Mouse (Mus musculus): ENCODE data around the gene Lrp1.

The Lrp1 gene

GRCm38 (mm10) chr10:127592850-127593249 lies 28.1 kb downstream of the Lrp1 start:
- DNase-seq (ENCODE audit: low spot score), result no peak

- DNase-seq (ENCODE audit: low spot score), result no peak
Measured at GRCm38 (mm10) chr10:127592423-127592822, 28.5 kb downstream of the Lrp1 start.

DNA sequence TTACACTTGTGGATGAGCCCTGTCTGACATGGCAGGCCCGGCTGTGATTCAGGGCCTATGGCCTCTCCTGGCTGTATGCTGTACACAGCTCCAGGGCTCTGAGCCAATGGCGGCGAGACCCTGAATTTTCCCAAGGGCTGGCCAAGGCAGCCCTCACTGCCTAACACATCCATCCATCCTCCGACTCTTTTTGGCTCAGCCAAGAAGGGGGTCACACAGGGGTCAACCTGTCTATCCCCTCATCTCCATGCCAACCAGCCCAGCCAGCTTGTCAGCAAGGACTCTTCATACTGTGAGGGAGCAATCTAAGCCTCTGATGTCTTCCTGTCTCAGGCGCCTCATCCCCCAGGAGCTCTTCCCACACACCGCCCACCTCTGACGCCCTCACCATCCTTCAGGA lies 29.4 kb downstream of the Lrp1 start:
- DNase-seq (ENCODE audit: low spot score), result no peak

DNA sequence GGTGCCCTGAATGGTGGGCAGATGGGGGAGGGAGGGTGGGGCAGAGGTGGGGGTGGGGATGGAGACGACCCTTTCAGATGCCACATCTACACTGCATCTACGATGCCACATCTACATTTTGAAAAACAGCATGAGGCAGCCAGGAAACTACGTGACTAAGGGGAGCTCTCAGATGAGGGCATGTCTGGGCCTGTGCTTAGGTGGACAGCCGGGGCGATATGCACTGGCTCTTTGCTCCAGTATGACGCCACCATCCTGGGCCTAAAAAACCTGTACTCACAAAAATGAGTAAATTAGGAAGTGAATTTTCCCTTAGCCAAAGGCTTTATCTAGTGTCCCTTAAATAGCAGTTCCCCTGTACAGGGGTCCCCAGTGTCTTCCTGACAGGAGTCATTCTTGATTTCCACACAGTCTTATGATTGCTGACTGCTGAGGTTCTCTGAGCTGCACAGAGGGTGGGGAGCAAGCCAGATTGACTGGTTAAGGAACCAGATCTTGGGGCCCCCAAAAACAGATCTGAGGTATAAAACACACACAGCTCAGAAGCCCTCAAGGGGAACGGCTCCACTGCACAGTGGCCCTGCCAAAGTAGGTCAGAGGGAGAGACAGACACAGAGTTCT lies 30.0 kb downstream of the Lrp1 start:
- DNase-seq (ENCODE audit: low spot score), result no peak

- DNase-seq (ENCODE audit: low spot score), result no peak
Measured at GRCm38 (mm10) chr10:127590256-127590655, 30.7 kb downstream of the Lrp1 start.

DNA sequence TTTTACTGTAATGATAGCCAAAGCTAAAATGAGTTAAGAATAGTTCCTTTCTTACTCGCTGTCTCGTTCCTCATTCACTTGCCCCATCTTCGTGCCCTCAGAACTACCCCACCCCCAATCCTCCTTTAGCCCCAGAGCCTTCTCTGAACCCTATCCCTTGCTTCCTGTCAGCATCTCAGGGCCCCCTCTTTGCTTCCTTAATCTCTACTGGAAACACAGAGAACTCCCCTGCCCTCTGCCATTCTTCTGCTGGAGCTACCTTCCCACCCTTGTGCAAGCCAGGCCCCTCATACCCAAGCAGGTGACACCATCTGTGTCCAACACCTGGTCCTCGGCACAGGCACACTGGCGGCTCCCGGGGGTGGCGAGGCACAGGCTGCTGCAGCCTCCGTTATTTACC lies 33.2 kb downstream of the Lrp1 start:
- no peak for DNase-seq (ENCODE audit: low spot score)

- no peak for DNase-seq (ENCODE audit: low spot score)
Measured at GRCm38 (mm10) chr10:127586209-127586608, 34.7 kb downstream of the Lrp1 start.

GRCm38 (mm10) chr10:127585598-127585997 lies 35.4 kb downstream of the Lrp1 start:
- DNase-seq (ENCODE audit: low spot score), result no peak

GRCm38 (mm10) chr10:127583649-127584048 lies 37.3 kb downstream of the Lrp1 start:
- DNase-seq (ENCODE audit: low spot score), result no peak

DNA sequence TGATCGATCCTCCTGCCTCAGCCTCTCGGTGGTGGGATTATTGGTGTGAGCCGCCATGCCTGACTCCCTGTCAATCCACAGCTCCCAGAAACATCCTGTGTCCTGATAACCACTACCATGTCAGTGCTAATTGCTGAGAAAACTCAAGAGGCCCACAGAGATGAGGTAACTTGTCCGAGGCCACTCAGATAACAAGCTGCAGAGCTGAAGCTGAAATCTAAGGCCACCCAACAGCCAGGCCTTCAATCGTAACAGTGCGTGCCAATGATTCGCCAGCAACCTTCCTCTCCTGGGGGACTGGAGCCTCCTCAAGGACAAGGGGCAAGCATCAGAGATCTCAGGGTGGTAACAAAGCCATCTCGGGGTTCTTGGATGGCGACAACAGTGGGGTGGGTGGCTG lies 39.7 kb downstream of the Lrp1 start:
- no peak for DNase-seq (ENCODE audit: low spot score)

GRCm38 (mm10) chr10:127577982-127578381 lies 43.0 kb downstream of the Lrp1 start:
- DNase-seq (ENCODE audit: low spot score), result no peak

DNA sequence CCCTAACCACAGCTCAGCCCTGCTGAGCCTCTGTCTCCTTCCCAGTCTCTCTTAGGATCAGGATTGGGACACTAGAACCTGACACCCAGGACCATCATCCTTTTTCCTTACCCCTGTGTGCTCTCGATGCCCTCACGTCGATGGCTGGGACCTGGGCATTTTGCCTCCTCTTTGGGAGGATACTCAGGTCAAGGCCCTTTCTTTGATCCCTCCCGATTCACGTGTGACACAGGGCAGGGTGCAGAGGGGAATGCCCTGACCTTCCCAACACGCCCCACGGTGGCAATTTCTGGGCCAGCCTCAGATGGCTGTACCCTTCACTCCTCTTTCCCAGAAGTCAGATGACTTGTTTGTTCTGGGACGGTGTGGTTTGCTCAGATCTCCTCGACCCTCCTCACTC lies 43.8 kb downstream of the Lrp1 start:
- DNase-seq (ENCODE audit: low spot score), result no peak

DNA sequence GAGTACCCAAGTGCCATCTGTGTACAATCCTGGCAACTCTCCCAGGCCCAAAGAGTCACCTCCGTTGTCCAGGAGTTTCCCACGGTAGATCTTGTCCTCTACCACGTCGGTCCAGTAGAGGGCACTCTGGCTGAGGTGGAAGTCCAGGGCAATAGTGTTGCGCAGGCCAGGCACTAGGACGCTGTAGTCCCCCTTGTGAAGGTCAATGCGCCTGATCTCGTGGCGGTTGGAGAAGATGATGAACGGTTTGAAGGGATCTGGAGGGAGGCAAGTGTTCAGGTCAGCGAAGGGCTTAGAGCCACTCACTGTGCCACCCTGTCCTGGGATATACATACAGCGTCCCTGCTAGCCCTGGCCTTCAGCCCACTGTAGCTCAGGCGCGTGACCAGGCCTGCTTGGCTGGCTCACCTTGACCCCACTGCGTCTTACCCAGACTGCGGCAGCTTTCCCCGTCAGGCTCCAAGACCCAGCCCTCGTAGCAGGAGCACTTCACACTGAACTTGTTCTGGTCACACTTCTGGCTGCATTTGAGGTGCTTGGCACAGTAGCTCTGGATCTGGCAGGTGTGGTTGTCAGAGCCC lies 44.5 kb downstream of the Lrp1 start:
- no peak for DNase-seq (ENCODE audit: low spot score)

- no peak for DNase-seq (ENCODE audit: low spot score)
Measured at GRCm38 (mm10) chr10:127575741-127576140, 45.2 kb downstream of the Lrp1 start.

GRCm38 (mm10) chr10:127572281-127572680 lies 48.7 kb downstream of the Lrp1 start:
- no peak for DNase-seq (ENCODE audit: low spot score)

- DNase-seq (ENCODE audit: low spot score), result no peak
Measured at GRCm38 (mm10) chr10:127570937-127571641, 49.9 kb downstream of the Lrp1 start.

GRCm38 (mm10) chr10:127570384-127570783 lies 50.6 kb downstream of the Lrp1 start:
- no peak for DNase-seq (ENCODE audit: low spot score)

DNA sequence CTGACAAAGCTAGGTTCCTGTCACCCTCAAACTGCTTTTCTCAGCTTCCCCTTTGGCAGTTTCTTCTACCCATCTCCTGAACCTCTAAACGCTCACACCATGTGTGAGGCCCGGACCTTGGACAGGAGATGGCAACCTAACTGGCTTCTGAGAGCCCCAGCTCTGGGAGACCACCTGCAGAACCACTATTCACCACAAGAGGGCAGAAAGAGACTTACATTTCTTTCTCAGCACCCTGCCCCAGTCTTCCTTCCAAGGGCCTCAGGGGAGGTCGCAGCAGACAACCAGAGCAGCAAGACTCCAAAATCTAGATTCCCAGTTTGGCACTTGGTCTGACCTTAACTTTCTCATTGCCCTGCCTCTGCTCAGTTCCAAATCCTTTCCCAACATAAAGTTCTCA lies 51.5 kb downstream of the Lrp1 start:
- peak; percentile 62 for DNase-seq (ENCODE audit: low spot score)

GRCm38 (mm10) chr10:127566553-127567326 lies 54.2 kb downstream of the Lrp1 start:
- no peak for DNase-seq (ENCODE audit: low spot score)

DNA sequence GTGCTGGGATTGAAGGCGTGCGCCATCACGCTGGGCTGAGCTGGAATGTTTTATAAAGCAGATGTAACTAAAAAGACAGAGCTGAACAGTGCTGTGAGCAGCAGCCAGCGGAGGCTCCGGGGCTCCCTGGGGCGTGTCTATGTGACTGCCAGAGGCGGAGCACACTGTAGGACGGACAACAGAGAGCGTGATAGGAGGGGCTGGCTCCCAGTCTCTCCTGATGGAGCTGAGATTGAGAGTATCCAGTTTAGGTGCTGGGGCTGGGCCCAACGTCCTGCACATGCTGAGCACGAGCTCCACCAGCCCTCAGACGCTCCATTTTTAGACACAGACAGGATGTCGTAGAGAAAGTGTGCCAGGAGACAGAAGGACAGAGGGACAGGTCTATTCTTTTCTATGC lies 56.6 kb downstream of the Lrp1 start:
- no peak for DNase-seq (ENCODE audit: low spot score)

DNA sequence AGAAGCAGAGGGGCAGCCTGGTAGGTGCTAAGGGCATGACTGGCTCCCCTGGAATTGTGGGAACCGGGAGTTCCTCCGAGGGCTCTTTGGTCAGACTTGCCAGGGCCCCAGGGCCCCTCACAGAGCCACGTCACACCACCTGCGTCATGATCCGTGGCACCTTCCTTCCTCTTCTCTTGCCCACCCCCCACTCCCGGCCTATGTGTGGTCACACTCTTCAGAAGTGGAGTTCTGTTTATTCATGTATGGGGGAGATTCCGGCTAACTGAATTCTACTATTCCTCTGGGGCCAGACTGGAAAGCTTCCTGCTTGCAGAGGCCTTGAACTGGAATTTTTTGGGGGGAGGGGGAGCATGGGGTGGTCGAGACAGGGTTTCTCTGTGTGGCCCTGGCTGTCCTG lies 57.1 kb downstream of the Lrp1 start:
- no peak for DNase-seq (ENCODE audit: low spot score)

- no peak for DNase-seq (ENCODE audit: low spot score)
Measured at GRCm38 (mm10) chr10:127561145-127561544, 59.8 kb downstream of the Lrp1 start.

GRCm38 (mm10) chr10:127557397-127557796 lies 63.6 kb downstream of the Lrp1 start:
- no peak for DNase-seq (ENCODE audit: low spot score)

Data from layer of hippocampus, adult 9-10 months (tissue).